Mouse (Mus musculus) forebrain, postnatal 0 days (tissue): ENCODE measurements around the gene Chst14. TPM values are rescaled to one million over a fixed set of nuclear protein-coding genes. Genes with fewer than 3 reads are reported as not detected.

Source experiments
- ATAC-seq: fragments of 200-750 bp; cut with Nextera tagmentation; 2 replicates; pipeline ENCODE4 v1.8.0; 2017; ENCODE audit warnings: mild to moderate bottlenecking, moderate library complexity
- DNase-seq: peaks from one replicate; pipeline ENCODE4 v3.0.0-alpha.2; 2015
- H3K27ac ChIP-seq: fragments of 300-500 bp; sonication (generic); 2 replicates; pipeline ENCODE4 v1.5.1; 2014; ENCODE audit warnings: low read depth, mild to moderate bottlenecking, antibody characterized with exemption, low read length, moderate library complexity, mixed read lengths
- H3K27me3 ChIP-seq: fragments of 300-500 bp; sonication (generic); 2 replicates; pipeline ENCODE4 v1.6.1; 2014; ENCODE audit warnings: mild to moderate bottlenecking, low read length, mixed read lengths; ENCODE audit not compliant: insufficient read depth
- H3K36me3 ChIP-seq: fragments of 300-500 bp; sonication (generic); 2 replicates; pipeline ENCODE4 v1.6.1; 2014; ENCODE audit warnings: mild to moderate bottlenecking, moderate library complexity; ENCODE audit not compliant: insufficient read depth
- H3K4me1 ChIP-seq: fragments of 300-500 bp; sonication (generic); 2 replicates; pipeline ENCODE4 v1.6.1; 2014; ENCODE audit warnings: antibody characterized with exemption; ENCODE audit not compliant: insufficient read depth
- H3K4me2 ChIP-seq: fragments of 300-500 bp; sonication (generic); 2 replicates; pipeline ENCODE4 v1.6.1; 2014; ENCODE audit warnings: low read depth, mild to moderate bottlenecking, moderate library complexity
- H3K4me3 ChIP-seq: fragments of 300-500 bp; sonication (generic); 2 replicates; pipeline ENCODE4 v1.5.1; 2014; ENCODE audit warnings: low read depth, low read length, mixed read lengths
- H3K9ac ChIP-seq: fragments of 300-500 bp; sonication (generic); 2 replicates; pipeline ENCODE4 v1.6.1; 2014; ENCODE audit warnings: mild to moderate bottlenecking
- H3K9me3 ChIP-seq: fragments of 300-500 bp; sonication (generic); 2 replicates; pipeline ENCODE4 v1.6.1; 2016; ENCODE audit warnings: low read length
- CTCF ChIP-seq: sonication (generic); IDR thresholded peaks from 2 replicates; pipeline ENCODE4 v1.5.1; 2016; ENCODE audit warnings: antibody characterized with exemption, control low read depth, low read depth
- WGBS: fragments of 180-500 bp; shearing (Covaris S2); extraction: QIAGEN DNeasy Blood & Tissue Kit; methylation state at CpG from one replicate; pipeline ENCODE4 v1.1.7; 2014; 5-methylcytosine and 5-hydroxymethylcytosine counted together
- polyA plus RNA-seq: library from polyadenylated mRNA; unstranded; fragments of >200 nt; fragmentation: Nextera tagmentation; extraction: Ambion mirVana; gene quantifications from 2 replicates; pipeline ENCODE4 v1.2.1, GENCODE M21; 2015
- total RNA-seq: library from RNA; depleted of rRNA; stranded (reverse); fragments of >200 nt; gene quantifications from 2 replicates; pipeline ENCODE4 v1.2.3, GENCODE M21; 2014

Chst14 gene
- total and polyA plus RNA-seq, 2 experiments from 2014 or later, result 3.9 to 4.0 TPM

DNA sequence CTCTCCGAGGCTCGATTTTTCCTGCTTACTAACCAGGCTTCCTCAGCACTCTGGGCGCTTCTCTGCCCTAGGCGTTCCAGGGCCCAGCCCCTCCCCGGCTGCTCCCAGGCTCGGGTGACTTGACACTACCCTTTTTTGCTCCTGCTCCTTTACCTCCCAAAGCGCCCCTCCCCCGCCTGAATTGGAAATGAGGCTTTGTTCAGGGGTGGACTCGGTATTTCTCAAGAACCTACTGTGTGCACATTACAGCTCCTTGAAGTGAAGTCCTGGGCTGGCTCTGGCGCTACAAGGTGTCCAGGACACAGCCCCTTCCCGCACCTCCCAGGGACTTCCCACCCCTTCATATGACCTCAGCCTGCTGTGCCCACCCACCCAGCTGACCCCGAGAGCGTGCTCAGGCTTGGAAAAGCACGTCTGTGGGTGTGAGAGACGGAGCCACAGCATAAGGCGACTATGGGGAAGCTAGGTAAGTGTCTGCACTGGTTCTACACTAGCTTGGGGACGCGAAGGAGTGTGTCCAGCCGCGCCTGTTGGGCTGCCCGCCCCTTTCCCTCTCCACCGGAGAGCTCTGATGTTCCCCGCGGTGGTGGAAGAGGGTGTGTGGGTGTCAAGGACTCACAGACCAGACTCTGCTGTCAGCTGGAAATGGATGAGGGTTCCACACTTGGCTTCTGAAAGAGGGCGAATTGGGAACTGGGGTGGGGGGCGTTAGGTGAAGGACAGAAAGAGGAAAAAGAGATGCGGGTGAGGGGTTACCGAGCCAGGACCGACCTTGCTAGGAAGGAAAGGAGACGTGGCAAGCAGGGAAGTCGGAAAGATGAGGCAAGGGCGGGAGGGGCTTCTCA lies 26.1 kb upstream of the Chst14 start, which contains the start of gene Bahd1:
Gene Bahd1, plus strand, starts transcription at position 397 of the 845 bp plus-strand sequence.
- Histone ChIP-seq H3K9me3 (no peaks in the 10 kb centered on the region), H3K36me3 (no peaks in the 10 kb centered on the region), H3K27me3 (peaks cover 50% of the 10 kb centered on the region), H3K9ac (peak within 1 kb of the TSS; percentile 48), H3K4me3 (peak within 1 kb of the TSS; percentile 90), H3K27ac (no peak within 1 kb of the TSS), H3K4me1 (peaks cover 28% of the 10 kb centered on the region), H3K4me2 (peak within 1 kb of the TSS; percentile 94)
- no peak for TF ChIP-seq CTCF
- DNase-seq (no peak), ATAC-seq (no peak)
- 1% methylated on average over 32 of the region's 32 CpGs for WGBS

DNA sequence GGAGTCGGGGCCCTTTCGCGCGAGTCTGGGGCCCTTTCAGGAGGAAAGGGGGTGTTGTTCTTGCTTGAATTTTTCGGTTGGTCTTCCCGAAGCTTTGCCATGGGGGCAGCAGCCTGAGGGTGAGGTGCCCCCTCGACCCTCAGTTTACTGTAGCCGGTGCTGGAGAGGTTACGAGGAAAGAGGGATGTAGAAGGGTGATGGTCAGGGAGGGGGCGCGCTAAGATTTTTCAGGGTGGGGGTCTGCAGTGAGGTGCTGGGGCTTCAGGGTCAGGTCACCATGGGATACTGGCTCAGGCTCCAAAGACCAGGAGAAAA lies 25.5 kb upstream of the Chst14 start:
- DNase-seq (no peak), ATAC-seq (no peak)
- Histone ChIP-seq H3K4me1 (peaks cover 32% of the 10 kb centered on the region), H3K27me3 (peaks cover 44% of the 10 kb centered on the region), H3K4me2 (peak overlapping the region; percentile 94), H3K36me3 (no peaks in the 10 kb centered on the region), H3K9ac (peak overlapping the region; percentile 48), H3K4me3 (peak overlapping the region; percentile 90), H3K9me3 (no peaks in the 10 kb centered on the region), H3K27ac (no peak overlapping the region)
- 0% methylated on average over 11 of the region's 11 CpGs for WGBS
- TF ChIP-seq CTCF, result no peak

DNA sequence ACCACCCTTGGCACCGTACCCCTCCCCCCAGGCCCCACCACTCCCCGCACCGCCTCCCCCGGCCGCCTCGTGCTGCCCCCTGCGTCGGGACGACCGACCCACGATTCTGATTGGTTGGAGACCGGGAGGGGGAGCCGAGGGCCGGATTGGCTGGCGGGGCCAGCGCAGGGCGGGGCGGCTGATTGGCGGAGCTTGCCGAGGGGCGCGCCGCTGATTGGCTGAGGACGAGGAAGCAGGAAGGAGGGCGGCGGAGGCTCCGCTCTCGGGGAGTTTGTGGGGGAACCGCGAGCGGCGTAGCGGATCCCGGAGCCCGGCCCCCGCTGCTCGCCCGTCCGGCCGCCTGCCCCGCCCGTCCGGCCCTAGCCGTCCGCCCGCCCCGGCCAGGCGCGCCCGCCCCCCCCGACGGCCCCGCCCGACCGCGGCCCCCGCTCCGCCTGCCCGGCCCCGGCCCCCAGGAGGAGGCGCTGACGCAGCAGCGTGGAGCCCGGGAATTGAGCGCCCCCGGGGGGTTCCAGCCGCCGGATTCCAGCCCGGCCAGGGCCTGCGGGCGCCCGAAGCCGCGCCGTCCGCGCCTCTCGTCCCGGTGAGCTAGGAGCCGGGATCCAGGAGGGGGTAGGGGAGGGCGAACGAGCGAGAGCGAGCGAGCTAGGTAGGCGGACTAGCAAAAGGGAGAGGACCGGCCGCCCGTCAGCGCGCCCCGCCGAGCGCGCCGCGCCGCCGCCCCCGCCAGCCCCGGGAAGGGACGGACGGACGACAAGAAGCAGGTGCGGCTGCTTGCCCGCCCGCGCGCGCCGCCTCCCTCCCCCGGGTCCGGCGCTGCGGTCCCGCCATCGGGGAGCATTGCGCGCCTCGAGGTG lies 24.9 kb upstream of the Chst14 start:
- peak overlapping the region; percentile 90 for H3K4me3 ChIP-seq
- peak overlapping the region; percentile 94 for H3K4me2 ChIP-seq
- no peaks in the 10 kb centered on the region for H3K36me3 ChIP-seq
- peak overlapping the region; percentile 88 for H3K27ac ChIP-seq
- H3K9ac ChIP-seq, result peak overlapping the region; percentile 80
- 3% methylated on average over 82 of the region's 120 CpGs for WGBS
- peaks cover 32% of the 10 kb centered on the region for H3K4me1 ChIP-seq
- no peak; the same call in 1 of the 2 replicates for TF ChIP-seq CTCF
- ATAC-seq (peak; percentile 94), DNase-seq (peak; percentile 96)
- no peaks in the 10 kb centered on the region for H3K9me3 ChIP-seq
- peaks cover 38% of the 10 kb centered on the region for H3K27me3 ChIP-seq

DNA sequence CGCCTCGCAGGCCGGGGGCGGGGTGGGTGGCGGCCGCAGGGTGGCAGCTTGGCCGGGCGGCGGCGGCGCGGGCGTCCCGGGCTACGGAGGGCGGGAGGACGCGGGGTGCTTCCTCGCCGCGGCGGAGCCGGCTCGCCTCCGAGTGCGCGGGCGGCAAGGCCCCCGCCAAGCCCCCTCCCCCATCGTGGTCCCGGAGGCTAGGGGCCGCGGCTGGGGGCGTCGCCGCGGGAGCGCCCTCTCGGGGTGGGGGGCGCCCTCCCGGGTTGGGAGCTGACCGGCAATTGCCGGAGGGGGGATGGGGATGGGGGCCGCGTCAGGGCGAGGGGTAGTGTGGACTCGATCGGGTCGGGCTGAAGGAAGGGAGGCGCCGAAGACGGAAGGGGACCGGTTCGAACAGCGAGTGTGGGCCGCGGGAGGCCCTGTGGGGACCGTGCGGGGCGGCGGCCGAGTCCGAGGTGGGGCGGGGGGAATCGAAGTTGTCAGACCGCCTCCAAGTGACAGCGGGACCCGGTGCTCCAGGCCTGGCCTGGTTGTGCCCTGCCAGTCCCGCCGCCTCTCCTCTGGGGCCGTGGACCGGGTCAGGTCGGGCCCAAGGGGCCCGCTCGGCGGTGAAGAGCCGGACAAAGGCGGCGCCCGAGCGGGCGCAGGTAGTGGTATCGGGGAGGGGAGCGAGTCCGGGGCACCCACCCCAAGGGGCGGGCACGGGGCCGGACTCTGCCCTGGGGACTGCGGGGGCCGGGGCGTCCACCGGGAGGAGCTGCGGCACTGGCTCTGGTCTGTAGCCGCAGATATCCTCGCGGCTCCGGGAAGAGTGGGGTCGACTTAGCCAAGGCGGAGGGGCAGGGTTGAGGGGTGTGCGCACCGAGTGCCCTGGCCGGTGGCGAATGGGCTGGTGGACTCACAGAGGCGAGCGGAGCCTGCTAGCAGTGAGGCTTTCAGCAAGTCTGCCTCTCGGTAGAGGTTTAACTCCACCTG lies 24.0 kb upstream of the Chst14 start:
- peak; percentile 38 for TF ChIP-seq CTCF
- Histone ChIP-seq H3K4me1 (peaks cover 24% of the 10 kb centered on the region), H3K4me2 (peak overlapping the region; percentile 94), H3K27ac (peak overlapping the region; percentile 88), H3K27me3 (peaks cover 33% of the 10 kb centered on the region), H3K9ac (peak overlapping the region; percentile 80), H3K36me3 (no peaks in the 10 kb centered on the region), H3K4me3 (peak overlapping the region; percentile 90), H3K9me3 (no peaks in the 10 kb centered on the region)
- WGBS, result 2% methylated on average over 91 of the region's 106 CpGs
- ATAC-seq (peak; percentile 14), DNase-seq (peak; percentile 47)

DNA sequence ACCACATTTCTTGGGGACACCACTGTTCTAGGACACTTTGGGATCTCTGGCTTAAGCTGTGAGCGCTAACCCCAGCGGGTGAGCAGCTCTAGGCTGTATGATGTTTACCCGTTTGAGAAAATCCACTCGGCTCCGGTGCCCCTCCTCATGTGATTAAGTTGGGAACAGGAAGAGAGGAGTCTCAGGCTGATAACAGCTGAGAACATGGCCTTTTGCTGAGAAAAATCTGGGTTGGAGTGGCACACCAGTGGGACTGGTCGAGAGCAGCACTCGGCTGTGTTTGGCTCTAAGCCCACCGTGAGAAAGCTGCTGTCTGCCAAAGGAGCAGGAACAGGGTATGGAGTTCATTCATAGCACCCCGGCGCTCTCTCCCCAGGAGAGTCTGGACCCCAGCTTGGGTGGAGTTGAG lies 23.0 kb upstream of the Chst14 start:
- peaks cover 18% of the 10 kb centered on the region for H3K4me1 ChIP-seq
- no peak for TF ChIP-seq CTCF
- H3K27me3 ChIP-seq, result peaks cover 23% of the 10 kb centered on the region
- no peaks in the 10 kb centered on the region for H3K9me3 ChIP-seq
- H3K4me2 ChIP-seq, result peak overlapping the region; percentile 94
- H3K27ac ChIP-seq, result no peak overlapping the region
- peak overlapping the region; percentile 90 for H3K4me3 ChIP-seq
- DNase-seq (peak; percentile 37), ATAC-seq (no peak)
- WGBS, result 3% methylated on average over 10 of the region's 10 CpGs
- peak overlapping the region; percentile 80; the same call in 1 of the 2 replicates for H3K9ac ChIP-seq
- H3K36me3 ChIP-seq, result no peaks in the 10 kb centered on the region

DNA sequence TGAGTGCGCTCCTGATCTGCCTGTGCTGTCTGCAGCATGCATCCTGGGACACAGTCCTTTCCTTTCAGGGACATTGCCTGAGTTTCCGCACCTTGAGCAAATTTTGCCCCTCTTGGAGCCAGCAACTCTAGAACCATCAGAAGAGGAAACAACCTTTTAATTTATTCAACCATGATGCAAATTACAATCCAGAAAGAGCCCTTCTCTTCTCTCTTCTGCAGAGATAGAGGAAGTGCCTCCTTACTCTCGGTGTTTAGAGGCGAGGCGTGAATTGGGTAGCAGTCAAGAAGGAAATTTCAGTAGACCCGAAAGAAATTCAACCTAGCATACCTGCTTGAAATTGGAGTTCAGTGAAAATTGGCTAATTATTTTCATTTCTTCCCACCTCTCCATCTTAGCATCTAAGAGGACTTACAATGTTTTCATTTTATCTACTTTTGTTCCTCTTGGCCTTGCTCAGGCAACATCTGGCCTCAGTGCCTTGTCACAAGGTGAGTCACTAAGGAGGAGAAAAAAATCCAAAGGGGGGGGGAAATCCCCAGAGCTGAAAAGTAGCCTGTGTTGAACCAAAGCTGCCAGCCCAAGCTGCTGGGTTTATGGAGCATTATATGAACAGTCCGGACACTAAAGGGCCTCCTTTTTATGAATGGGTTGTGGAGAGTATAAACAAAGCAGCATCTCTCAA lies 20.7 kb upstream of the Chst14 start:
- Histone ChIP-seq H3K9me3 (no peaks in the 10 kb centered on the region), H3K27ac (no peak overlapping the region), H3K4me2 (no peak overlapping the region), H3K27me3 (peaks cover under 1% of the 10 kb centered on the region; the same call in 1 of the 2 replicates), H3K36me3 (no peaks in the 10 kb centered on the region), H3K4me3 (no peak overlapping the region), H3K4me1 (peaks cover 14% of the 10 kb centered on the region), H3K9ac (no peak overlapping the region)
- TF ChIP-seq CTCF, result no peak
- no peak for ATAC-seq
- WGBS, result 74% methylated on average over 7 of the region's 7 CpGs
- DNase-seq, result no peak
